Mouse (Mus musculus) heart, postnatal 0 days (tissue): ENCODE data around the gene Gm38394. TPM values are rescaled to one million over a fixed set of nuclear protein-coding genes. Genes with fewer than 3 reads are reported as not detected.
A peak's percentile ranks its signal among the peaks of the same experiment; 100 is the strongest.
"Not testable (repeated sequence)": the region's sequence is repeated elsewhere in the genome, so short reads cannot be mapped to it uniquely, and the experiment has no call there.

Experiments
- ATAC-seq: fragments of 200-750 bp; cut with Nextera tagmentation; 2 replicates; pipeline ENCODE4 v1.8.0; 2017; ENCODE audit warnings: low read depth, moderate number of reproducible peaks, moderate library complexity; ENCODE audit not compliant: insufficient read depth
- DNase-seq: peaks from one replicate; pipeline ENCODE4 v3.0.0-alpha.2; 2016; ENCODE audit warnings: low spot score
- H3K27ac ChIP-seq: fragments of 300-500 bp; sonication (generic); 2 replicates; pipeline ENCODE4 v1.5.1; 2014; ENCODE audit warnings: low read depth, mild to moderate bottlenecking
- H3K27me3 ChIP-seq: fragments of 300-500 bp; sonication (generic); 2 replicates; pipeline ENCODE4 v1.6.1; 2014; ENCODE audit warnings: low read length, mixed read lengths; ENCODE audit not compliant: control insufficient read depth, insufficient read depth
- H3K36me3 ChIP-seq: fragments of 300-500 bp; sonication (generic); replicated peaks from 2 replicates; pipeline ENCODE4 v1.6.1; 2014; ENCODE audit warnings: low read length, mixed read lengths; ENCODE audit not compliant: control insufficient read depth, insufficient read depth
- H3K4me1 ChIP-seq: fragments of 300-500 bp; sonication (generic); 2 replicates; pipeline ENCODE4 v1.6.1; 2014; ENCODE audit warnings: antibody characterized with exemption; ENCODE audit not compliant: control insufficient read depth, insufficient read depth
- H3K4me2 ChIP-seq: fragments of 300-500 bp; sonication (generic); 2 replicates; pipeline ENCODE4 v1.6.1; 2014; ENCODE audit warnings: low read depth, mild to moderate bottlenecking, low read length, moderate library complexity
- H3K4me3 ChIP-seq: fragments of 300-500 bp; sonication (generic); 2 replicates; pipeline ENCODE4 v1.5.1; 2014; ENCODE audit warnings: low read depth, low read length
- H3K9ac ChIP-seq: fragments of 300-500 bp; sonication (generic); replicated peaks from 2 replicates; pipeline ENCODE4 v1.6.1; 2014; ENCODE audit warnings: low read depth, low read length, mixed read lengths
- H3K9me3 ChIP-seq: fragments of 300-500 bp; sonication (generic); replicated peaks from 2 replicates; pipeline ENCODE4 v1.6.1; 2016; ENCODE audit warnings: low read length; ENCODE audit not compliant: control insufficient read depth
- CTCF ChIP-seq: IDR thresholded peaks from 2 replicates; pipeline ENCODE4 v1.5.1; 2016; ENCODE audit warnings: antibody characterized with exemption, control low read depth, low read depth
- EP300 ChIP-seq: IDR thresholded peaks from 2 replicates; pipeline ENCODE4 v1.6.1; 2016; ENCODE audit warnings: antibody characterized with exemption, low read depth
- WGBS: fragments of 180-500 bp; shearing (Covaris S2); extraction: QIAGEN DNeasy Blood & Tissue Kit; methylation state at CpG from one replicate; pipeline ENCODE4 v1.1.7; 2014; 5-methylcytosine and 5-hydroxymethylcytosine counted together
- polyA plus RNA-seq: library from polyadenylated mRNA; unstranded; fragments of >200 nt; fragmentation: Nextera tagmentation; extraction: Ambion mirVana; gene quantifications from 2 replicates; pipeline ENCODE4 v1.2.1, GENCODE M21; 2015
- total RNA-seq: library from RNA; depleted of rRNA; stranded (reverse); fragments of >200 nt; gene quantifications from 2 replicates; pipeline ENCODE4 v1.2.3, GENCODE M21; 2014; ENCODE audit warnings: low replicate concordance; rRNA removed

Gene Gm38394
- 2.6 and 8.6 TPM in 2 replicates for total RNA-seq
- 2.0 and 2.1 TPM in 2 replicates for polyA plus RNA-seq

GRCm38 (mm10) chr1:133661203-133661933 is at the start of gene Gm38394:
Gene Gm38394 (minus strand): TSS chr1:133661318.
- WGBS, result 2% methylated on average over 26 of the region's 26 CpGs

GRCm38 (mm10) chr1:133710895-133711294 is 49.8 kb upstream of the Gm38394 start:
- no peak for ATAC-seq
- 70% methylated on average over 6 of the region's 6 CpGs for WGBS

More at GRCm38 (mm10) chr1:133661203-133661933, at the start of gene Gm38394:
- Histone ChIP-seq H3K4me3 (peak within 1 kb of the TSS; percentile 96), H3K4me1 (peaks cover 36% of the 10 kb centered on the region), H3K4me2 (peak within 1 kb of the TSS; percentile 95), H3K9me3 (no peaks in the 10 kb centered on the region), H3K27ac (peak within 1 kb of the TSS; percentile 96), H3K9ac (peak within 1 kb of the TSS; percentile 90), H3K36me3 (peaks cover 24% of the 10 kb centered on the region), H3K27me3 (no peaks in the 10 kb centered on the region)
- DNase-seq (peak; percentile 99), ATAC-seq (peak; percentile 99)
- TF ChIP-seq EP300, result peak; percentile 51; the same call in 1 of the 2 replicates
- no peak for TF ChIP-seq CTCF

GRCm38 (mm10) chr1:133709292-133709691 is 48.2 kb upstream of the Gm38394 start:
- Histone ChIP-seq H3K4me1 (no peaks in the 10 kb centered on the region), H3K9ac (no peak overlapping the region), H3K27ac (no peak overlapping the region), H3K36me3 (peaks cover 31% of the 10 kb centered on the region), H3K4me3 (no peak overlapping the region), H3K4me2 (no peak overlapping the region), H3K9me3 (no peaks in the 10 kb centered on the region), H3K27me3 (no peaks in the 10 kb centered on the region)
- no peak for DNase-seq
- TF ChIP-seq CTCF, result no peak
- TF ChIP-seq EP300, result no peak
- no peak for ATAC-seq
- WGBS, result 74% methylated on average over 3 of the region's 3 CpGs

More at GRCm38 (mm10) chr1:133710895-133711294, 49.8 kb upstream of the Gm38394 start:
- H3K27me3 ChIP-seq, result no peaks in the 10 kb centered on the region
- no peaks in the 10 kb centered on the region for H3K4me1 ChIP-seq
- no peaks in the 10 kb centered on the region for H3K9me3 ChIP-seq
- no peak overlapping the region for H3K9ac ChIP-seq
- no peak for TF ChIP-seq CTCF
- TF ChIP-seq EP300, result no peak
- peaks cover 31% of the 10 kb centered on the region for H3K36me3 ChIP-seq
- no peak overlapping the region for H3K4me2 ChIP-seq
- no peak overlapping the region for H3K27ac ChIP-seq
- no peak for DNase-seq
- no peak overlapping the region for H3K4me3 ChIP-seq

GRCm38 (mm10) chr1:133701824-133702223 is 40.7 kb upstream of the Gm38394 start:
- DNase-seq, ATAC-seq, H3K4me3 ChIP-seq, H3K27ac ChIP-seq, H3K27me3 ChIP-seq, H3K9ac ChIP-seq, H3K4me1 ChIP-seq, H3K36me3 ChIP-seq, H3K4me2 ChIP-seq, H3K9me3 ChIP-seq: not testable (repeated sequence)
- 28% methylated on average over 1 of the region's 2 CpGs for WGBS
- peak; percentile 35 for TF ChIP-seq CTCF

GRCm38 (mm10) chr1:133697935-133698620 is 37.0 kb upstream of the Gm38394 start:
- Histone ChIP-seq H3K27me3 (no peaks in the 10 kb centered on the region), H3K9me3 (no peaks in the 10 kb centered on the region), H3K36me3 (no peaks in the 10 kb centered on the region), H3K27ac (no peak overlapping the region), H3K9ac (no peak overlapping the region), H3K4me2 (no peak overlapping the region), H3K4me3 (no peak overlapping the region), H3K4me1 (peaks cover 29% of the 10 kb centered on the region)
- TF ChIP-seq EP300, result no peak
- TF ChIP-seq CTCF, result no peak
- no peak for DNase-seq
- 95% methylated on average over 12 of the region's 12 CpGs for WGBS
- ATAC-seq, result no peak
